Mouse (Mus musculus) lung, adult 2 months (tissue): ENCODE results near the gene Kiss1r.

Experiments
- CTCF ChIP-seq: fragments of 200-500 bp; IDR thresholded peaks from 2 replicates; pipeline ENCODE4 v1.5.1; 2011; ENCODE audit warnings: mild to moderate bottlenecking, low read length, control low read depth; ENCODE audit not compliant: insufficient read depth
- POLR2A ChIP-seq: fragments of 200-500 bp; IDR thresholded peaks from 2 replicates; pipeline ENCODE4 v1.6.1; 2011; ENCODE audit warnings: low read depth, mild to moderate bottlenecking, control low read depth, low read length, borderline replicate concordance; ENCODE audit errors: extremely low read depth

DNA sequence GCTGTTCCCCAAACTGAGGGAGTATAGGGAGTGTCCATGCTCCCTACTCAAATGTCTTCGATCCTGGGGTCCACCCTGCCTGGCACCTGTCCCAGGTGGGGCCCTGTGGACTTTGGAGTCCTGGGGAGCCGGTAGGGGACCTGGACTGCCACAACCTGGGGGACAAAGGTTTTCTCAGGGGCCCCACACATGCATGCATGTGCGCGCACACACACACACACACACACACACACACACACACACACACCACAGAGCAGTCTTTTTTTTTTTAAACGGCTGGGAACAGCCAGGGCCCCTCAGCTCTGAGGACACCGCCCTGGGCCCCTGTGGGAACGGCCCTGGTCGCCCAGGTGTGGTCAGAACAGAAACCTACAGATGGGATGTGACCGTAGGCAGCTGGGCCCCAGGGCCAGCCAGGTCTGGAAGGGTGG is 26.7 kb downstream of the Kiss1r start:
- TF ChIP-seq CTCF: no peak
- no peak for TF ChIP-seq POLR2A
